Mouse (Mus musculus): ENCODE results near the gene Dedd2. TPM values are rescaled to one million over a fixed set of nuclear protein-coding genes. Genes with fewer than 3 reads are reported as not detected.

Dedd2 gene
- polyA plus RNA-seq, 1 experiment from 2014 or later, result 19.2 TPM

GRCm38 (mm10) chr7:25150151-25150663 is 70.2 kb downstream of the Dedd2 start:
- no peak for DNase-seq
- H3K9ac ChIP-seq (replicated peaks), result no peak overlapping the region
- no peaks in the 10 kb centered on the region for H3K36me3 ChIP-seq (replicated peaks; ENCODE audit: insufficient read depth, low read length)
- peaks cover 41% of the 10 kb centered on the region for H3K27me3 ChIP-seq (ENCODE audit: insufficient read depth, low read length)
- WGBS (ENCODE audit: insufficient replicate concordance), result 4% methylated on average over 16 of the region's 18 CpGs
- TF ChIP-seq EP300 (IDR thresholded peaks at IDR 0.05; ENCODE audit: low read depth) (no peak), CTCF (IDR thresholded peaks at IDR 0.05; ENCODE audit: low read depth) (no peak)
- H3K9me3 ChIP-seq (ENCODE audit: low read length), result no peaks in the 10 kb centered on the region
- H3K27ac ChIP-seq (ENCODE audit: low read depth), result no peak overlapping the region
- ATAC-seq, result no peak
- H3K4me3 ChIP-seq (ENCODE audit: low read depth, low read length), result no peak overlapping the region
- H3K4me1 ChIP-seq (ENCODE audit: insufficient read depth), result peaks cover 12% of the 10 kb centered on the region
- H3K4me2 ChIP-seq (ENCODE audit: low read depth, low read length), result no peak overlapping the region

Small RNA genes lying within 50 kb of the gene (microRNA-seq; reads per million reads assigned to microRNA genes)
- 1.6 reads per million for gene Mir7048

Other genes with a start within 250 kb of the Dedd2 start
- gene Rabac1, start 247.9 kb downstream of the Dedd2 start, polyA plus RNA-seq (2015; fragmentation: Nextera tagmentation; extraction: Ambion mirVana), result 88.2 and 92.7 TPM in 2 replicates
- gene Atp1a3, start 214.7 kb downstream of the Dedd2 start, polyA plus RNA-seq (2015; fragmentation: Nextera tagmentation; extraction: Ambion mirVana), result 0.85 and 1.2 TPM in 2 replicates
- 0.69 and 0.76 TPM in 2 replicates for gene Grik5, start 148.3 kb downstream of the Dedd2 start, polyA plus RNA-seq (2015; fragmentation: Nextera tagmentation; extraction: Ambion mirVana)
- 9.4 and 10.8 TPM in 2 replicates for gene Zfp574, start 148.0 kb downstream of the Dedd2 start, polyA plus RNA-seq (2015; fragmentation: Nextera tagmentation; extraction: Ambion mirVana)
- 2.0 and 2.9 TPM in 2 replicates for gene Pou2f2, start 40.9 kb downstream of the Dedd2 start, polyA plus RNA-seq (2015; fragmentation: Nextera tagmentation; extraction: Ambion mirVana)
- 1.0 and 1.2 TPM in 2 replicates for gene Zfp526, start 810 bp upstream of the Dedd2 start, polyA plus RNA-seq (2015; fragmentation: Nextera tagmentation; extraction: Ambion mirVana)
- gene Gsk3a, start 17.2 kb upstream of the Dedd2 start, polyA plus RNA-seq (2015; fragmentation: Nextera tagmentation; extraction: Ambion mirVana), result 4.3 and 5.1 TPM in 2 replicates
- gene Erf, start 30.1 kb upstream of the Dedd2 start, polyA plus RNA-seq (2015; fragmentation: Nextera tagmentation; extraction: Ambion mirVana), result 4.6 and 5.2 TPM in 2 replicates
- 8.9 and 9.7 TPM in 2 replicates for gene Cic, start 47.1 kb upstream of the Dedd2 start, polyA plus RNA-seq (2015; fragmentation: Nextera tagmentation; extraction: Ambion mirVana)
- gene Pafah1b3, start 77.4 kb upstream of the Dedd2 start, polyA plus RNA-seq (2015; fragmentation: Nextera tagmentation; extraction: Ambion mirVana), result 23.4 and 25.4 TPM in 2 replicates
- gene Prr19, start 80.8 kb upstream of the Dedd2 start, polyA plus RNA-seq (2015; fragmentation: Nextera tagmentation; extraction: Ambion mirVana), result not detected in 2 replicates
- not detected in 2 replicates for gene Tmem145, start 85.5 kb upstream of the Dedd2 start, polyA plus RNA-seq (2015; fragmentation: Nextera tagmentation; extraction: Ambion mirVana)
- gene Megf8, start 96.5 kb upstream of the Dedd2 start, polyA plus RNA-seq (2015; fragmentation: Nextera tagmentation; extraction: Ambion mirVana), result 0.58 and 0.81 TPM in 2 replicates
- gene Cnfn, start 149.1 kb upstream of the Dedd2 start, polyA plus RNA-seq (2015; fragmentation: Nextera tagmentation; extraction: Ambion mirVana), result not detected in 2 replicates
- 5.2 and 5.5 TPM in 2 replicates for gene Lipe, start 178.1 kb upstream of the Dedd2 start, polyA plus RNA-seq (2015; fragmentation: Nextera tagmentation; extraction: Ambion mirVana)
- not detected in 2 replicates for gene Cxcl17, start 192.3 kb upstream of the Dedd2 start, polyA plus RNA-seq (2015; fragmentation: Nextera tagmentation; extraction: Ambion mirVana)

Measured in liver, postnatal 0 days (tissue).